Comparison of ENCODE assay signal across 13 mouse cellular contexts in the genomic region with DNA sequence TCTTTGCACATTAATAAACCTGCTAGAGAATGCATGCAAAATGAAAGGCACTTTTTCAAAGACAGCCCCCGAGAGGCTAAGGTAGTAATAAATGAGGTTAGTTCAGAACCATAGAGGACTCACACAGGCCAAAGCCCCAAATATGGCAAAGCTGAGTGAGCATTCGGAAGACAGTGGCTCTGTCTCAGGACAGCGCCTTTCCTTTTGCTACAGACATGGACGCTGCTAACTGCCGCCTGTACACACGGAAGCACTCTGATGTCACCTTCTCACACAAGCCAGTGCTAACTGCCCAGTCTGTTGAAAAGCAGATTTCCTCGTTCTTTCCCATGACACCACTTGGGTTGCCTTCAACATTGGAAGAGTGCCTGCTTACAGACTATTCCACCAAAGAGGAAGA.
A peak's percentile ranks its signal among the peaks of the same experiment; 100 is the strongest.
DNase-seq lines count a peak whose midpoint lies in the region; ATAC-seq and TF ChIP-seq lines count a peak whose summit lies in the region.
"Had no signal": no experiment of that assay in that cellular context is flagged by ENCODE, and none has a peak within 500 bp of the region (broad histone marks: within the 10 kb centered on the region; RNA-seq: fewer than 3 reads in every experiment).

No protein-coding gene starts in this region.

- no peak for DNase-seq in heart, adult 2 months
- no peak for DNase-seq in neural tube, embryonic 11.5 days (ENCODE audit: low spot score)
- DNase-seq in neural tube, embryonic 10.5 days (ENCODE audit: extremely low spot score, low spot score): no peak
- DNase-seq in cerebellum, adult 11-12 months: no peak
- DNase-seq in Muller cell, postnatal 12 days (ENCODE audit: inconsistent ontology term): no peak
- no peak for DNase-seq in cerebellum, postnatal 14 days
- DNase-seq: cerebellum, adult 9-11 months; thymus, postnatal 25 days had no signal

- WGBS in heart, embryonic 15.5 days: 45% methylated on average over 7 of the region's 7 CpGs
- 54% methylated on average over 7 of the region's 7 CpGs for WGBS in heart, adult 2 months
- 55% methylated on average over 7 of the region's 7 CpGs for WGBS in neural tube, embryonic 11.5 days
- WGBS in limb, embryonic 13.5 days: 67% methylated on average over 7 of the region's 7 CpGs

- TF ChIP-seq EP300 in heart, adult 2 months (IDR thresholded peaks at IDR 0.05; ENCODE audit: insufficient read depth, low read depth, low read length): no peak

- no peaks in the 10 kb centered on the region for H3K9me3 ChIP-seq in heart, embryonic 15.5 days (replicated peaks)
- no peaks in the 10 kb centered on the region for H3K9me3 ChIP-seq in neural tube, embryonic 11.5 days (ENCODE audit: control insufficient read depth, low read length)
- no peaks in the 10 kb centered on the region for H3K9me3 ChIP-seq in limb, embryonic 13.5 days
- H3K9me3 ChIP-seq: embryonic facial prominence, embryonic 13.5 days had no signal

- no peaks in the 10 kb centered on the region for H3K27me3 ChIP-seq in heart, embryonic 15.5 days
- H3K27me3 ChIP-seq in heart, adult 2 months (ENCODE audit: control insufficient read depth, insufficient read depth, low read length): no peaks in the 10 kb centered on the region
- no peaks in the 10 kb centered on the region for H3K27me3 ChIP-seq in neural tube, embryonic 11.5 days (ENCODE audit: control insufficient read depth, insufficient read depth, low read length)
- no peaks in the 10 kb centered on the region for H3K27me3 ChIP-seq in limb, embryonic 13.5 days
- H3K27me3 ChIP-seq: embryonic facial prominence, embryonic 13.5 days had no signal

- peaks cover 64% of the 10 kb centered on the region for H3K4me1 ChIP-seq in heart, embryonic 15.5 days (replicated peaks)
- H3K4me1 ChIP-seq in heart, adult 2 months (ENCODE audit: control insufficient read depth, insufficient read depth, low read length): peaks cover 4% of the 10 kb centered on the region; the same call in 1 of the 2 replicates
- H3K4me1 ChIP-seq in neural tube, embryonic 11.5 days (ENCODE audit: control insufficient read depth, insufficient read depth, low read length): peaks cover 25% of the 10 kb centered on the region
- H3K4me1 ChIP-seq in limb, embryonic 13.5 days: peaks cover 43% of the 10 kb centered on the region

- no peaks in the 10 kb centered on the region for H3K36me3 ChIP-seq in heart, embryonic 15.5 days
- no peaks in the 10 kb centered on the region for H3K36me3 ChIP-seq in heart, adult 2 months (ENCODE audit: control insufficient read depth, insufficient read depth, low read length)
- H3K36me3 ChIP-seq in neural tube, embryonic 11.5 days (ENCODE audit: control insufficient read depth, insufficient read depth, low read length): no peaks in the 10 kb centered on the region
- no peaks in the 10 kb centered on the region for H3K36me3 ChIP-seq in limb, embryonic 13.5 days
- H3K36me3 ChIP-seq: embryonic facial prominence, embryonic 13.5 days had no signal

- intact Hi-C loops in heart, adult 2 months (cut with DNase I): no loop called here

- TF ChIP-seq POLR2A in heart, adult 2 months (IDR thresholded peaks at IDR 0.05; ENCODE audit: insufficient read depth, low read depth, low read length): no peak

- no peak for ATAC-seq in heart, embryonic 15.5 days (replicated peaks; ENCODE audit: insufficient number of reproducible peaks, insufficient read depth, low FRiP score, low read depth)
- no peak for ATAC-seq in neural tube, embryonic 11.5 days (ENCODE audit: insufficient read depth, low FRiP score, low TSS enrichment)
- no peak for ATAC-seq in limb, embryonic 13.5 days (ENCODE audit: low FRiP score, low read depth)

- TF ChIP-seq CTCF in heart, adult 2 months (IDR thresholded peaks at IDR 0.05): no peak

- H3K4me2 ChIP-seq in heart, embryonic 15.5 days: no peak overlapping the region
- H3K4me2 ChIP-seq in neural tube, embryonic 11.5 days (ENCODE audit: low read depth): no peak overlapping the region
- no peak overlapping the region; the same call in 1 of the 2 replicates for H3K4me2 ChIP-seq in limb, embryonic 13.5 days (replicated peaks)
- H3K4me2 ChIP-seq: embryonic facial prominence, embryonic 13.5 days had no signal

- H3K9ac ChIP-seq in heart, embryonic 15.5 days: no peak overlapping the region
- no peak overlapping the region for H3K9ac ChIP-seq in heart, adult 2 months (ENCODE audit: low read depth, low read length)
- no peak overlapping the region for H3K9ac ChIP-seq in neural tube, embryonic 11.5 days (ENCODE audit: low read length)
- H3K9ac ChIP-seq in limb, embryonic 13.5 days: no peak overlapping the region
- H3K9ac ChIP-seq: embryonic facial prominence, embryonic 13.5 days had no signal

- H3K27ac ChIP-seq in heart, embryonic 15.5 days: peak overlapping the region; percentile 28
- H3K27ac ChIP-seq in heart, adult 2 months: no peak overlapping the region
- H3K27ac ChIP-seq in neural tube, embryonic 11.5 days (ENCODE audit: low read depth, low read length): peak overlapping the region; percentile 24; the same call in 1 of the 2 replicates
- peak overlapping the region; percentile 56; the same call in 1 of the 2 replicates for H3K27ac ChIP-seq in limb, embryonic 13.5 days
- H3K27ac ChIP-seq: embryonic facial prominence, embryonic 13.5 days; layer of hippocampus, adult 2 months had no signal

- H3K4me3 ChIP-seq in heart, embryonic 15.5 days: no peak overlapping the region
- H3K4me3 ChIP-seq in heart, adult 2 months: no peak overlapping the region
- no peak overlapping the region for H3K4me3 ChIP-seq in neural tube, embryonic 11.5 days (ENCODE audit: low read depth, low read length)
- no peak overlapping the region for H3K4me3 ChIP-seq in limb, embryonic 13.5 days
- H3K4me3 ChIP-seq: embryonic facial prominence, embryonic 13.5 days; layer of hippocampus, adult 2 months; myocyte had no signal

- no peaks in the 10 kb centered on the region; the same call in 1 of the 2 replicates for H3K79me2 ChIP-seq in heart, adult 2 months (replicated peaks; ENCODE audit: control insufficient read depth, insufficient read depth, low read length)
